Mouse (Mus musculus): ENCODE measurements at regions not wholly inside any gene's neighbourhood (a gene's known extent, or its start where the extent isn't known, plus 50 kb on each side); places are given as distances from the start of the nearest gene placed in this dataset.

GRCm38 (mm10) chr1:194320320-194321036 is 297.5 kb upstream of the Plxna2 start:
- no peaks in the 10 kb centered on the region for H3K36me3 ChIP-seq (replicated peaks; ENCODE audit: control insufficient read depth, insufficient read depth, low read depth, low read length)
- 74% methylated on average over 3 of the region's 3 CpGs for WGBS
- no peak overlapping the region for H3K4me3 ChIP-seq (ENCODE audit: low read depth, low read length)
- no peak overlapping the region for H3K27ac ChIP-seq (replicated peaks; ENCODE audit: low read depth, low read length)
- no peak overlapping the region for H3K9ac ChIP-seq (replicated peaks; ENCODE audit: low read length)
- DNase-seq (ENCODE audit: low spot score) (no peak), ATAC-seq (replicated peaks; ENCODE audit: insufficient number of reproducible peaks, low FRiP score, low TSS enrichment, low read depth) (no peak)
- H3K4me2 ChIP-seq (ENCODE audit: low read depth, low read length) = no peak overlapping the region
- H3K4me1 ChIP-seq (ENCODE audit: control insufficient read depth, insufficient read depth, low read length) = no peaks in the 10 kb centered on the region
- H3K27me3 ChIP-seq (ENCODE audit: control insufficient read depth, insufficient read depth, low read length) = no peaks in the 10 kb centered on the region
- no peaks in the 10 kb centered on the region for H3K9me3 ChIP-seq (replicated peaks; ENCODE audit: control insufficient read depth, low read length)

GRCm38 (mm10) chr1:194318351-194318750 is 299.7 kb upstream of the Plxna2 start:
- Histone ChIP-seq H3K27ac (replicated peaks; ENCODE audit: low read depth, low read length) (no peak overlapping the region), H3K4me3 (ENCODE audit: low read depth, low read length) (no peak overlapping the region), H3K27me3 (ENCODE audit: control insufficient read depth, insufficient read depth, low read length) (no peaks in the 10 kb centered on the region), H3K36me3 (replicated peaks; ENCODE audit: control insufficient read depth, insufficient read depth, low read depth, low read length) (no peaks in the 10 kb centered on the region), H3K9me3 (replicated peaks; ENCODE audit: control insufficient read depth, low read length) (no peaks in the 10 kb centered on the region), H3K9ac (replicated peaks; ENCODE audit: low read length) (no peak overlapping the region), H3K4me1 (ENCODE audit: control insufficient read depth, insufficient read depth, low read length) (no peaks in the 10 kb centered on the region), H3K4me2 (ENCODE audit: low read depth, low read length) (no peak overlapping the region)
- ATAC-seq (replicated peaks; ENCODE audit: insufficient number of reproducible peaks, low FRiP score, low TSS enrichment, low read depth) = no peak
- no peak for DNase-seq (ENCODE audit: low spot score)

- H3K27ac ChIP-seq (replicated peaks; ENCODE audit: low read depth, low read length) = no peak overlapping the region
- no peak overlapping the region for H3K9ac ChIP-seq (replicated peaks; ENCODE audit: low read length)
- no peak overlapping the region for H3K4me3 ChIP-seq (ENCODE audit: low read depth, low read length)
- H3K4me1 ChIP-seq (ENCODE audit: control insufficient read depth, insufficient read depth, low read length) = no peaks in the 10 kb centered on the region
- ATAC-seq (replicated peaks; ENCODE audit: insufficient number of reproducible peaks, low FRiP score, low TSS enrichment, low read depth) = no peak
- H3K27me3 ChIP-seq (ENCODE audit: control insufficient read depth, insufficient read depth, low read length) = no peaks in the 10 kb centered on the region
- H3K9me3 ChIP-seq (replicated peaks; ENCODE audit: control insufficient read depth, low read length) = no peaks in the 10 kb centered on the region
- no peak for DNase-seq (ENCODE audit: low spot score)
- H3K36me3 ChIP-seq (replicated peaks; ENCODE audit: control insufficient read depth, insufficient read depth, low read depth, low read length) = no peaks in the 10 kb centered on the region
- WGBS = 84% methylated on average over 2 of the region's 2 CpGs
- H3K4me2 ChIP-seq (ENCODE audit: low read depth, low read length) = no peak overlapping the region
Observed at GRCm38 (mm10) chr1:194315593-194315992, 302.4 kb upstream of the Plxna2 start.

DNA sequence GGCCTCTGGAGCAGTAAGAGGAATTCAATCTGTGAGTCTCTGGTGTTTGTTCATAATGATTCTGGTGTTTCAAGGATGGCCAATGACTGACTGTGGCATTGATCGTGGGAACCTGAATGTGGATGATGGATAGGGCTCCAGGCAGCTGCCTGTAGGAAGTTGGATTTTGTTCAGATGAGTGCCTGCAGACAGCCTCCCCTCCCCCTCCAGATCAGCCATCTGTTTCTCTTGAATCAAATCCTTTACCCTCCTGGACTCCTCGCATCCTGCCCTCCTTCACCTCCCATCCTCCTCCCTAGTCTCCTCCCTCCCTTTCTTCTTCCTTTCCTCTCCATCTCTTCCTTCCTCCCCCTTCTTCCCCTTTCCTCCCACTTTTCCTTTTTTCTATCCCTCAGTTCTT is 307.6 kb upstream of the Plxna2 start:
- Histone ChIP-seq H3K4me2 (ENCODE audit: low read depth, low read length) (no peak overlapping the region), H3K9me3 (replicated peaks; ENCODE audit: control insufficient read depth, low read length) (no peaks in the 10 kb centered on the region), H3K27ac (replicated peaks; ENCODE audit: low read depth, low read length) (no peak overlapping the region), H3K4me1 (ENCODE audit: control insufficient read depth, insufficient read depth, low read length) (no peaks in the 10 kb centered on the region), H3K9ac (replicated peaks; ENCODE audit: low read length) (no peak overlapping the region), H3K36me3 (replicated peaks; ENCODE audit: control insufficient read depth, insufficient read depth, low read depth, low read length) (no peaks in the 10 kb centered on the region), H3K27me3 (ENCODE audit: control insufficient read depth, insufficient read depth, low read length) (no peaks in the 10 kb centered on the region), H3K4me3 (ENCODE audit: low read depth, low read length) (no peak overlapping the region)
- 18% methylated on average over 2 of the region's 2 CpGs for WGBS
- no peak; the same call in 1 of the 2 replicates for ATAC-seq (replicated peaks; ENCODE audit: insufficient number of reproducible peaks, low FRiP score, low TSS enrichment, low read depth)
- DNase-seq (ENCODE audit: low spot score) = peak; percentile 55

GRCm38 (mm10) chr1:194308648-194309047 is 309.4 kb upstream of the Plxna2 start:
- no peaks in the 10 kb centered on the region for H3K9me3 ChIP-seq (replicated peaks; ENCODE audit: control insufficient read depth, low read length)
- H3K27ac ChIP-seq (replicated peaks; ENCODE audit: low read depth, low read length) = no peak overlapping the region
- DNase-seq (ENCODE audit: low spot score) = no peak
- H3K4me2 ChIP-seq (ENCODE audit: low read depth, low read length) = no peak overlapping the region
- ATAC-seq (replicated peaks; ENCODE audit: insufficient number of reproducible peaks, low FRiP score, low TSS enrichment, low read depth) = no peak; the same call in 1 of the 2 replicates
- no peak overlapping the region for H3K4me3 ChIP-seq (ENCODE audit: low read depth, low read length)
- no peaks in the 10 kb centered on the region for H3K36me3 ChIP-seq (replicated peaks; ENCODE audit: control insufficient read depth, insufficient read depth, low read depth, low read length)
- H3K4me1 ChIP-seq (ENCODE audit: control insufficient read depth, insufficient read depth, low read length) = no peaks in the 10 kb centered on the region
- no peak overlapping the region for H3K9ac ChIP-seq (replicated peaks; ENCODE audit: low read length)
- WGBS = 84% methylated on average over 3 of the region's 3 CpGs
- H3K27me3 ChIP-seq (ENCODE audit: control insufficient read depth, insufficient read depth, low read length) = no peaks in the 10 kb centered on the region

GRCm38 (mm10) chr1:194303951-194304350 is 314.1 kb upstream of the Plxna2 start:
- Histone ChIP-seq H3K27me3 (ENCODE audit: control insufficient read depth, insufficient read depth, low read length) (no peaks in the 10 kb centered on the region), H3K4me1 (ENCODE audit: control insufficient read depth, insufficient read depth, low read length) (no peaks in the 10 kb centered on the region), H3K4me3 (ENCODE audit: low read depth, low read length) (no peak overlapping the region), H3K36me3 (replicated peaks; ENCODE audit: control insufficient read depth, insufficient read depth, low read depth, low read length) (no peaks in the 10 kb centered on the region), H3K9me3 (replicated peaks; ENCODE audit: control insufficient read depth, low read length) (no peaks in the 10 kb centered on the region), H3K4me2 (ENCODE audit: low read depth, low read length) (no peak overlapping the region), H3K27ac (replicated peaks; ENCODE audit: low read depth, low read length) (no peak overlapping the region), H3K9ac (replicated peaks; ENCODE audit: low read length) (no peak overlapping the region)
- DNase-seq (ENCODE audit: low spot score) (no peak), ATAC-seq (replicated peaks; ENCODE audit: insufficient number of reproducible peaks, low FRiP score, low TSS enrichment, low read depth) (no peak)
- 88% methylated on average over 1 of the region's 1 CpGs for WGBS

- Histone ChIP-seq H3K36me3 (replicated peaks; ENCODE audit: control insufficient read depth, insufficient read depth, low read depth, low read length) (no peaks in the 10 kb centered on the region), H3K27me3 (ENCODE audit: control insufficient read depth, insufficient read depth, low read length) (no peaks in the 10 kb centered on the region), H3K4me2 (ENCODE audit: low read depth, low read length) (no peak overlapping the region), H3K27ac (replicated peaks; ENCODE audit: low read depth, low read length) (no peak overlapping the region), H3K4me3 (ENCODE audit: low read depth, low read length) (no peak overlapping the region), H3K4me1 (ENCODE audit: control insufficient read depth, insufficient read depth, low read length) (no peaks in the 10 kb centered on the region), H3K9ac (replicated peaks; ENCODE audit: low read length) (no peak overlapping the region), H3K9me3 (replicated peaks; ENCODE audit: control insufficient read depth, low read length) (no peaks in the 10 kb centered on the region)
- ATAC-seq (replicated peaks; ENCODE audit: insufficient number of reproducible peaks, low FRiP score, low TSS enrichment, low read depth) (no peak), DNase-seq (ENCODE audit: low spot score) (no peak)
- 60% methylated on average over 1 of the region's 1 CpGs for WGBS
Observed at GRCm38 (mm10) chr1:194302775-194303174, 315.2 kb upstream of the Plxna2 start.

DNA sequence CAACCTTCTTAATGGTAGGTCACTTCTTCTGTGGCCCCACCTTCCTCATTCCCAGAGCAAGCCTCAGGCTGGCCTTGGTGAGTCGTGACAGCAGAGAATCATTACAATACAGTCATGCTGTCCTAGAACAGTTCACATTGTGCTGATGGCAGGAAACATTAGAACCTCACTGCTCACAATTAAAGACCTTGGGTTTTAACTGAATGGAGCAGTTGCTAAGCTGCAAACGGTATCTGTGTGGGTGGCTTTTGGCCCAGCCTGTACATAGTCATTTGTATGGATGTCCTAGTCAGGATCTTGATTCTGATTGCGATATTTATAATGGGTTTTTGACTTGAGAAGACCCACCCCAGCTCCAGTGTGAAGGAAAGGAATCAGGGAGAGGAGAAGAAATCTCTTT is 336.1 kb upstream of the Plxna2 start:
- no peak overlapping the region for H3K4me2 ChIP-seq (ENCODE audit: low read depth, low read length)
- no peaks in the 10 kb centered on the region for H3K36me3 ChIP-seq (replicated peaks; ENCODE audit: control insufficient read depth, insufficient read depth, low read depth, low read length)
- no peak for DNase-seq (ENCODE audit: low spot score)
- no peak overlapping the region for H3K4me3 ChIP-seq (ENCODE audit: low read depth, low read length)
- no peak overlapping the region for H3K9ac ChIP-seq (replicated peaks; ENCODE audit: low read length)
- WGBS = 60% methylated on average over 3 of the region's 3 CpGs
- no peaks in the 10 kb centered on the region for H3K4me1 ChIP-seq (ENCODE audit: control insufficient read depth, insufficient read depth, low read length)
- H3K27me3 ChIP-seq (ENCODE audit: control insufficient read depth, insufficient read depth, low read length) = no peaks in the 10 kb centered on the region
- H3K27ac ChIP-seq (replicated peaks; ENCODE audit: low read depth, low read length) = no peak overlapping the region
- H3K9me3 ChIP-seq (replicated peaks; ENCODE audit: control insufficient read depth, low read length) = no peaks in the 10 kb centered on the region
- no peak for ATAC-seq (replicated peaks; ENCODE audit: insufficient number of reproducible peaks, low FRiP score, low TSS enrichment, low read depth)

Measured in embryonic facial prominence, embryonic 11.5 days (tissue).